Comparison of ENCODE assay signal across 14 mouse cellular contexts in the genomic region with DNA sequence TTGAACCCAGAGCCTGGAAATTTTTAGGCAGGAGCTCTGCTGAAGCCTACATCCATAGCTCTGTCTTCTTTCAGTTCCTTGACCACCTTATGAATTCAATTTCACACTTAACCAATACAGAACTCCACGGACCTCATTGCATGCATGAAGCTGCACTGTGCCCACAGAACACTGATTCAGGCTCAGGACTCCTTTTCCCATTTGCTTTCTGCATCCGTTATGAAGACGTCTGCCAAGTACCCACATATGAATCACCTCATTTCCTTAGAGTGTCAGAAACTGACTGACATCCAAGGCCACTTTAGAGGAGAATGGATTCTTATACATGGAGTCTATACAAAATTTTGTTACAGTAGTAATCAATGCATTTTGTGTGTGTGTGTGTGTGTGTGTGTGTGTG.
"Had no signal": no experiment of that assay in that cellular context is flagged by ENCODE, and none has a peak within 500 bp of the region (broad histone marks: within the 10 kb centered on the region; RNA-seq: fewer than 3 reads in every experiment).

No protein-coding gene starts in this region.

- DNase-seq: gastrocnemius, adult 2 months; gastrocnemius, postnatal 10 days; gastrocnemius, postnatal 25 days; heart, adult 2 months; heart, postnatal 10 days; heart, postnatal 4 days; kidney, adult 11 months; kidney, adult 2 months; kidney, adult 9 months; kidney, postnatal 14 days; kidney, postnatal 36 days; layer of hippocampus, adult 9-11 months; liver; liver, embryonic 13.5 days had no signal
